Mouse (Mus musculus) liver, postnatal 0 days (tissue): ENCODE data around the gene Ccdc144b.

ENCODE experiments used
- CTCF ChIP-seq: sonication (generic); IDR thresholded peaks from 2 replicates; pipeline ENCODE4 v1.5.1; 2016; ENCODE audit warnings: antibody characterized with exemption, low read depth
- EP300 ChIP-seq: IDR thresholded peaks from 2 replicates; pipeline ENCODE4 v1.6.1; 2016; ENCODE audit warnings: antibody characterized with exemption, low read depth, mild to moderate bottlenecking

DNA sequence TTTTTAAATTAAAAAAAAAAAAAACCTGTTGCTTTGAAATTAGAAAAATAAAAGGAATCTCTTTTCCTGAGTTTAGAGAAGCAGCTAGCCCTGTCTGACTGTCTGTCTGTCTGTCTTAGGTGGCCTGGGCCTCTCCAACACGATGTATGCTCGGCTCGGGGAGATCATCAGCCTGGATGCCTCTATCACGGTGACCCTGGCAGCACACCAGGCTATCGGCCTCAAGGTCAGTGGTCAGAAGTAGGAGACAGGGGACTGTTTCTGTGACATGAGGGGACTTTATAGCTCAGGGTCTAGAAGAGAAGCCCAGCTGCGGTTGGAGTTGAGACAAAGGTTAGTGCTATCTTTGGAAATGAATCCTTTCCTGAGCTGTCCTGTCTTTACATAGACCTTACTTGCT, 20.9 kb upstream of the Ccdc144b start:
- TF ChIP-seq EP300 (no peak), CTCF (no peak)
